Mouse (Mus musculus): ENCODE results near the gene 1700123L14Rik. TPM values are rescaled to one million over a fixed set of nuclear protein-coding genes. Genes with fewer than 3 reads are reported as not detected.

Gene 1700123L14Rik
- polyA plus RNA-seq, 1 experiment from 2014 or later: not detected

- Histone ChIP-seq H3K9ac (ENCODE audit: low read depth, low read length) (peak overlapping the region; percentile 71), H3K4me1 (ENCODE audit: control insufficient read depth, insufficient read depth, low read length) (0 out of 2 replicates have a peak, but pooled peaks cover 7% of the 10 kb centered on the region), H3K9me3 (ENCODE audit: control insufficient read depth, low read length) (no peaks in the 10 kb centered on the region), H3K36me3 (ENCODE audit: control insufficient read depth, insufficient read depth, low read length) (no peaks in the 10 kb centered on the region), H3K4me2 (ENCODE audit: low read depth, low read length) (peak overlapping the region; percentile 71), H3K27me3 (replicated peaks; ENCODE audit: control insufficient read depth, insufficient read depth, low read length) (no peaks in the 10 kb centered on the region), H3K27ac (ENCODE audit: low read length) (no peak overlapping the region; the same call in 1 of the 2 replicates), H3K4me3 (ENCODE audit: low read length) (peak overlapping the region; percentile 65)
- peak; percentile 79 for ATAC-seq
- WGBS: 1% methylated on average over 31 of the region's 32 CpGs
These were observed 49.3 kb downstream of the 1700123L14Rik start for GRCm38 (mm10) chr6:96116534-96117272.

- peak overlapping the region; percentile 65 for H3K4me3 ChIP-seq (ENCODE audit: low read length)
- peak overlapping the region; percentile 71 for H3K9ac ChIP-seq (ENCODE audit: low read depth, low read length)
- H3K9me3 ChIP-seq (ENCODE audit: control insufficient read depth, low read length): no peaks in the 10 kb centered on the region
- H3K4me1 ChIP-seq (ENCODE audit: control insufficient read depth, insufficient read depth, low read length): 0 out of 2 replicates have a peak, but pooled peaks cover 7% of the 10 kb centered on the region
- no peaks in the 10 kb centered on the region for H3K36me3 ChIP-seq (ENCODE audit: control insufficient read depth, insufficient read depth, low read length)
- H3K4me2 ChIP-seq (ENCODE audit: low read depth, low read length): peak overlapping the region; percentile 71
- no peaks in the 10 kb centered on the region for H3K27me3 ChIP-seq (replicated peaks; ENCODE audit: control insufficient read depth, insufficient read depth, low read length)
- 7% methylated on average over 6 of the region's 6 CpGs for WGBS
- H3K27ac ChIP-seq (ENCODE audit: low read length): no peak overlapping the region
- ATAC-seq: peak; percentile 61
These were observed 49.9 kb downstream of the 1700123L14Rik start for GRCm38 (mm10) chr6:96116148-96116533.

Other genes with a start within 250 kb of the 1700123L14Rik start
- 4.7 and 4.8 TPM in 2 replicates for gene Fam19a1, start 53.1 kb downstream of the 1700123L14Rik start, polyA plus RNA-seq (2015; fragmentation: Nextera tagmentation; extraction: Ambion mirVana)

Data from intestine, embryonic 16.5 days (tissue).